Mouse (Mus musculus) limb, embryonic 12.5 days (tissue): ENCODE measurements around the gene Lpcat2b. TPM values are rescaled to one million over a fixed set of nuclear protein-coding genes. Genes with fewer than 3 reads are reported as not detected.

Experiments
- ATAC-seq: fragments of 200-750 bp; cut with Nextera tagmentation; 2 replicates; pipeline ENCODE4 v1.8.0; 2017; ENCODE audit warnings: low read depth, moderate TSS enrichment; ENCODE audit not compliant: insufficient number of reproducible peaks, insufficient read depth, low FRiP score, low TSS enrichment
- H3K27ac ChIP-seq: fragments of 300-500 bp; sonication (generic); 2 replicates; pipeline ENCODE4 v1.5.1; 2016; ENCODE audit warnings: mild to moderate bottlenecking, moderate library complexity
- H3K27me3 ChIP-seq: fragments of 300-500 bp; sonication (generic); 2 replicates; pipeline ENCODE4 v1.6.1; 2016; ENCODE audit warnings: mild to moderate bottlenecking, moderate library complexity
- H3K36me3 ChIP-seq: fragments of 300-500 bp; sonication (generic); 2 replicates; pipeline ENCODE4 v1.6.1; 2016; ENCODE audit warnings: mild to moderate bottlenecking, moderate library complexity
- H3K4me1 ChIP-seq: fragments of 300-500 bp; sonication (generic); replicated peaks from 2 replicates; pipeline ENCODE4 v1.6.1; 2016
- H3K4me2 ChIP-seq: fragments of 300-500 bp; sonication (generic); 2 replicates; pipeline ENCODE4 v1.6.1; 2016; ENCODE audit warnings: mild to moderate bottlenecking, moderate library complexity
- H3K4me3 ChIP-seq: fragments of 300-500 bp; sonication (generic); replicated peaks from 2 replicates; pipeline ENCODE4 v1.5.1; 2016; ENCODE audit warnings: mild to moderate bottlenecking
- H3K9ac ChIP-seq: fragments of 300-500 bp; sonication (generic); replicated peaks from 2 replicates; pipeline ENCODE4 v1.6.1; 2016; ENCODE audit warnings: mild to moderate bottlenecking, moderate library complexity
- H3K9me3 ChIP-seq: fragments of 300-500 bp; sonication (generic); 2 replicates; pipeline ENCODE4 v1.6.1; 2016; ENCODE audit warnings: mild to moderate bottlenecking, moderate library complexity
- WGBS: fragments of 180-500 bp; shearing (Covaris S2); methylation state at CpG from one replicate; pipeline ENCODE4 v1.1.7; 2016; 5-methylcytosine and 5-hydroxymethylcytosine counted together
- polyA plus RNA-seq: library from polyadenylated mRNA; unstranded; fragments of >200 nt; fragmentation: Nextera tagmentation; extraction: Ambion mirVana; gene quantifications from 2 replicates; pipeline ENCODE4 v1.2.1, GENCODE M21; 2016

Gene Lpcat2b
- polyA plus RNA-seq, 1 experiment from 2014 or later: not detected

GRCm38 (mm10) chr5:107448784-107449183, 17.4 kb downstream of the Lpcat2b start:
- Histone ChIP-seq H3K4me3 (no peak overlapping the region), H3K27ac (no peak overlapping the region), H3K27me3 (no peaks in the 10 kb centered on the region), H3K9me3 (no peaks in the 10 kb centered on the region), H3K9ac (no peak overlapping the region), H3K4me1 (no peaks in the 10 kb centered on the region), H3K36me3 (peaks cover 6% of the 10 kb centered on the region; the same call in 1 of the 2 replicates), H3K4me2 (no peak overlapping the region)
- 85% methylated on average over 4 of the region's 4 CpGs for WGBS
- ATAC-seq: no peak

DNA sequence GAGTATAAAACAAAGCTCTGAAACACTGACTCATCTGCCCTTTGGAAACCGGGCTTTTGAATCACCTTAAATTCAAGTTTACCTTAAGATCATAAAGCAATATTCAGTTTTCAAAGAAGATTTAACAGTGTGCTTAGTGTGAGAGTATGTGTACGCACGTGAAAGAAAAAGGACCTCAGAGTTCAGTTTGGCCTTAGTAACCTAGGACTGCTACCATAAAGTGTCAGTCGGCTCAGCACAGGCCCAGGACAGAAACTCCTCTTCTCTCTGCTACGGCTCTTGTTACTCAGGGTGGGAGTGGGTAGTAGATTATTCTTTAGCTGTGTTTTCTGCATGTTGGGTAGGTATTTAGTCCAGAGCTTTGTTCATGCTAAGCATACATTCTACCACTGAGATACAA, 18.3 kb downstream of the Lpcat2b start:
- no peak overlapping the region for H3K4me2 ChIP-seq
- ATAC-seq: no peak

GRCm38 (mm10) chr5:107450299-107450698, 18.9 kb downstream of the Lpcat2b start:
- no peak for ATAC-seq
- Histone ChIP-seq H3K4me3 (no peak overlapping the region), H3K9me3 (no peaks in the 10 kb centered on the region), H3K4me2 (no peak overlapping the region), H3K9ac (no peak overlapping the region), H3K27me3 (no peaks in the 10 kb centered on the region), H3K36me3 (peaks cover 9% of the 10 kb centered on the region; the same call in 1 of the 2 replicates), H3K4me1 (no peaks in the 10 kb centered on the region), H3K27ac (no peak overlapping the region)
- WGBS: 95% methylated on average over 5 of the region's 5 CpGs

More for the DNA sequence above, 18.3 kb downstream of the Lpcat2b start:
- Histone ChIP-seq H3K27me3 (no peaks in the 10 kb centered on the region), H3K9me3 (no peaks in the 10 kb centered on the region), H3K4me1 (no peaks in the 10 kb centered on the region), H3K9ac (no peak overlapping the region), H3K36me3 (peaks cover 8% of the 10 kb centered on the region; the same call in 1 of the 2 replicates), H3K27ac (no peak overlapping the region), H3K4me3 (no peak overlapping the region)
- WGBS: 86% methylated on average over 5 of the region's 5 CpGs

GRCm38 (mm10) chr5:107462147-107463076, 31.1 kb downstream of the Lpcat2b start:
- no peak overlapping the region for H3K4me3 ChIP-seq
- no peaks in the 10 kb centered on the region; the same call in 1 of the 2 replicates for H3K36me3 ChIP-seq
- no peak overlapping the region for H3K9ac ChIP-seq
- no peaks in the 10 kb centered on the region for H3K9me3 ChIP-seq
- H3K4me1 ChIP-seq: no peaks in the 10 kb centered on the region
- H3K4me2 ChIP-seq: no peak overlapping the region
- H3K27me3 ChIP-seq: no peaks in the 10 kb centered on the region
- H3K27ac ChIP-seq: no peak overlapping the region
- ATAC-seq: no peak
- WGBS: 86% methylated on average over 4 of the region's 4 CpGs

GRCm38 (mm10) chr5:107466501-107466900, 35.2 kb downstream of the Lpcat2b start:
- no peaks in the 10 kb centered on the region for H3K27me3 ChIP-seq
- H3K4me3 ChIP-seq: no peak overlapping the region
- H3K9ac ChIP-seq: no peak overlapping the region
- H3K4me2 ChIP-seq: no peak overlapping the region
- 61% methylated on average over 5 of the region's 5 CpGs for WGBS
- no peaks in the 10 kb centered on the region for H3K9me3 ChIP-seq
- peaks cover 10% of the 10 kb centered on the region for H3K36me3 ChIP-seq
- H3K4me1 ChIP-seq: no peaks in the 10 kb centered on the region
- H3K27ac ChIP-seq: no peak overlapping the region
- no peak for ATAC-seq

DNA sequence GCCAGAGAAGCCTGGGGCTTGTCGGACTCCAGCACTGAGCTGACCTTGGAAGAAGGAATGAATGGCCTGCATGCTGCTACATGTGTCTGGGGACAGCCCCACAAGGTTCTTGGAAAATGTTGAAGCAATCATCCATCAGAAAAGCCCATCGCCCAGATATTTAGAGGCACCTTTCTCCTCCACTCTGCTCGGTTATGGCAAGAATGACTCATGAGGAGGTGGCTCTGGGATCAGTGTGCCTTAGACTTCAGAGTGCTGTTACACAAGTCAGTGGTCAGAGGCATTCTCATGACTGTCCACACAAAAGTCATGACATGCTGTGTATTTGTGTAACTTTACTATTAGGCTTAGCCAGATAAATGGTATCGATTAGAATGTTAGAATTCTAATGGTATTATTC, 35.7 kb downstream of the Lpcat2b start:
- no peaks in the 10 kb centered on the region for H3K27me3 ChIP-seq
- ATAC-seq: no peak
- no peak overlapping the region for H3K27ac ChIP-seq
- H3K4me3 ChIP-seq: no peak overlapping the region
- no peaks in the 10 kb centered on the region for H3K4me1 ChIP-seq
- peaks cover 12% of the 10 kb centered on the region for H3K36me3 ChIP-seq
- 81% methylated on average over 4 of the region's 4 CpGs for WGBS
- no peak overlapping the region for H3K4me2 ChIP-seq
- no peaks in the 10 kb centered on the region for H3K9me3 ChIP-seq
- H3K9ac ChIP-seq: no peak overlapping the region

GRCm38 (mm10) chr5:107470600-107471329, 39.4 kb downstream of the Lpcat2b start:
- Histone ChIP-seq H3K27ac (no peak overlapping the region), H3K36me3 (peaks cover 24% of the 10 kb centered on the region), H3K4me1 (no peaks in the 10 kb centered on the region), H3K9me3 (0 out of 2 replicates have a peak, but pooled peaks cover 8% of the 10 kb centered on the region), H3K27me3 (no peaks in the 10 kb centered on the region), H3K9ac (no peak overlapping the region), H3K4me2 (no peak overlapping the region), H3K4me3 (no peak overlapping the region)
- no peak for ATAC-seq
- 77% methylated on average over 10 of the region's 10 CpGs for WGBS

- Histone ChIP-seq H3K4me3 (no peak overlapping the region), H3K9ac (no peak overlapping the region), H3K4me1 (no peaks in the 10 kb centered on the region), H3K36me3 (peaks cover 4% of the 10 kb centered on the region; the same call in 1 of the 2 replicates), H3K9me3 (0 out of 2 replicates have a peak, but pooled peaks cover 3% of the 10 kb centered on the region), H3K27ac (no peak overlapping the region), H3K4me2 (no peak overlapping the region), H3K27me3 (no peaks in the 10 kb centered on the region)
- WGBS: 95% methylated on average over 2 of the region's 2 CpGs
- no peak for ATAC-seq
Measured at GRCm38 (mm10) chr5:107480194-107480593, 48.8 kb downstream of the Lpcat2b start.

Other genes with a start within 250 kb of the Lpcat2b start
- gene Tgfbr3, start 141.9 kb upstream of the Lpcat2b start, polyA plus RNA-seq: 17.5 and 20.3 TPM in 2 replicates
- 2.7 and 3.1 TPM in 2 replicates for gene Brdt, start 100.4 kb upstream of the Lpcat2b start, polyA plus RNA-seq
- 1.1 and 1.3 TPM in 2 replicates for gene Ephx4, start 28.8 kb upstream of the Lpcat2b start, polyA plus RNA-seq
- 6.3 and 6.7 TPM in 2 replicates for gene Btbd8, start 6.4 kb downstream of the Lpcat2b start, polyA plus RNA-seq
- 0.93 and 0.99 TPM in 2 replicates for gene Gm42669, start 76.1 kb downstream of the Lpcat2b start, polyA plus RNA-seq
- 0.13 and 0.14 TPM in 2 replicates for gene 1700028K03Rik, start 103.2 kb downstream of the Lpcat2b start, polyA plus RNA-seq
- 19.8 and 22.7 TPM in 2 replicates for gene Rpap2, start 165.8 kb downstream of the Lpcat2b start, polyA plus RNA-seq
- 50.2 and 52.9 TPM in 2 replicates for gene Glmn, start 166.3 kb downstream of the Lpcat2b start, polyA plus RNA-seq